Mouse (Mus musculus) kidney, adult 2 months (tissue): ENCODE data around the gene Catsperz.
A peak's percentile ranks its signal among the peaks of the same experiment; 100 is the strongest.

Experiments used
- CTCF ChIP-seq: fragments of 200-500 bp; conservative IDR thresholded peaks from 2 replicates; pipeline ENCODE4 v1.5.1; 2011; ENCODE audit warnings: low read depth, mild to moderate bottlenecking, control low read depth, low read length, moderate library complexity, mixed read lengths; ENCODE audit not compliant: insufficient read depth, insufficient read length
- POLR2A ChIP-seq: fragments of 200-500 bp; IDR thresholded peaks from one replicate; pipeline ENCODE4 v1.6.1; 2011; ENCODE audit warnings: low read depth, low read length, control low read depth

- TF ChIP-seq CTCF (peak; percentile 63), POLR2A (no peak)
Measured at GRCm38 (mm10) chr19:6969665-6970381, 44.6 kb upstream of the Catsperz start.
